In the genomic region with DNA sequence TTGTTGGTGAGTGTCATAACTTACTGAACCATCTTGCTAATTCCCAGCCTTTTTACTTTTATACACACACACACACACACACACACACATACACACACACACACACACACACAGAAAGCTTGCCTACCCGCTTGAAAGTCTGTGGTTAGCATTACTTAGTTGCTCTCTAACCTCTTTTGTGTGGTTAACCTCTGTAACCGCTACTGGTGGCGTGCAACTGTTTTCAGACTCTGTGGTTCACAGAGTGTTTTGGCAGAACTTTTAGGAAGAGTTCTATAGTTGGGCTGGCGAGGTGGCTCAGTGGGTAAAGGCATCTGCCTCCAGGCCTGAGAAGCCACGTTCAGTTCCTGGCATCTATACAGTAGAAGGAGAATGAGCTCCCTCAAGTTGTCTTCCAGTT, we compare ENCODE assay signal across 23 mouse cellular contexts. TPM values are rescaled to one million over a fixed set of nuclear protein-coding genes. Genes with fewer than 3 reads are reported as not detected.
A peak's percentile ranks its signal among the peaks of the same experiment; 100 is the strongest.
DNase-seq lines count a peak whose midpoint lies in the region; ATAC-seq lines count a peak whose summit lies in the region.
"Had no signal": no experiment of that assay in that cellular context is flagged by ENCODE, and none has a peak within 500 bp of the region (broad histone marks: within the 10 kb centered on the region; RNA-seq: fewer than 3 reads in every experiment).

No protein-coding gene starts in this region.

- ATAC-seq in granulocyte monocyte progenitor cell, adult 5-6 weeks (replicated peaks; ENCODE audit: poor library complexity, severe bottlenecking): peak; percentile 71
- peak; percentile 67 for ATAC-seq in megakaryocyte progenitor cell, adult 5-6 weeks (replicated peaks; ENCODE audit: poor library complexity)
- ATAC-seq: forebrain, embryonic 14.5 days; intestine, postnatal 0 days; lung, postnatal 0 days had no signal

- DNase-seq in CD4-positive helper T cell, adult 2 months (ENCODE audit: low read depth, low spot score): peak; percentile 76
- peak; percentile 47 for DNase-seq in thymus, postnatal 25 days
- no peak for DNase-seq in right cerebral cortex, adult 2 months (ENCODE audit: low spot score in 2 of 2)
- DNase-seq in frontal cortex, adult 2 months (ENCODE audit: extremely low spot score in 1 of 2, low spot score in 1 of 2): no peak
- DNase-seq in cerebellum, postnatal 4 days (ENCODE audit: low spot score in 2 of 2): no peak
- no peak for DNase-seq in adipocyte (ENCODE audit: low spot score)
- DNase-seq: adrenal gland, postnatal 14 days; cerebellum, adult 11 months; cerebellum, adult 9-11 months; gastrocnemius, postnatal 25 days; heart, adult 18-20 months; heart, postnatal 36 days; kidney, adult 9 months; kidney, postnatal 10 days; layer of hippocampus, adult 9-11 months; liver, embryonic 13.5 days; lung, adult 18-20 months; retina, postnatal 1 day had no signal

RNA-seq across cellular contexts. Expression of a gene that starts 20.6 kb away (rescaled TPM):
- 11.7 and 22.8 TPM in 2 replicates for total RNA-seq in granulocyte monocyte progenitor cell, adult 5-6 weeks (2014; fragmentation: Nextera tagmentation)
- total RNA-seq in granulocyte monocyte progenitor cell, adult 5-6 weeks (2017): 24.1 and 25.0 TPM in 2 replicates
- total RNA-seq in megakaryocyte progenitor cell, adult 5-6 weeks (2015): 13.4 and 15.3 TPM in 2 replicates
- 22.7 and 25.9 TPM in 2 replicates for total RNA-seq in megakaryocyte progenitor cell, adult 5-6 weeks (2017)
- polyA plus RNA-seq in frontal cortex, adult 2 months (2012; rRNA removed): 24.8 and 25.0 TPM in 2 replicates

RNA-seq across cellular contexts. Expression of a gene that starts 42.9 kb away (rescaled TPM):
- 349 and 471 TPM in 2 replicates for total RNA-seq in granulocyte monocyte progenitor cell, adult 5-6 weeks (2014; fragmentation: Nextera tagmentation)
- total RNA-seq in granulocyte monocyte progenitor cell, adult 5-6 weeks (2017): 118 and 134 TPM in 2 replicates
- 654 and 681 TPM in 2 replicates for total RNA-seq in megakaryocyte progenitor cell, adult 5-6 weeks (2015)
- 85.9 and 114 TPM in 2 replicates for total RNA-seq in megakaryocyte progenitor cell, adult 5-6 weeks (2017)
- 490 and 503 TPM in 2 replicates for polyA plus RNA-seq in frontal cortex, adult 2 months (2012; rRNA removed)

Comparison
In these comparisons a context has a peak if more than half of its experiments do, and no peak if none do; other contexts are left out.
1. DNase-seq: peak in CD4-positive helper T cell, adult 2 months (single experiment) and thymus, postnatal 25 days (single experiment); none in right cerebral cortex, adult 2 months (0 of 2), frontal cortex, adult 2 months (0 of 2), cerebellum, postnatal 4 days (0 of 2) and adipocyte (single experiment).